Mouse (Mus musculus) left cerebral cortex, postnatal 25 days (tissue): ENCODE measurements at regions not wholly inside any gene's neighbourhood (a gene's known extent, or its start where the extent isn't known, plus 50 kb on each side); places are given as distances from the start of the nearest gene placed in this dataset.

ENCODE experiments used
- DNase-seq, 2 experiments: peaks; one replicate each; pipeline ENCODE4 v3.0.0; 2022; ENCODE audit warnings: low spot score in 2 of 2, mixed read lengths in 1 of 2
- intact Hi-C: fragments of 180-260 bp; cut with DNase I; formaldehyde crosslinking; loops from one replicate; pipeline ENCODE4 v1.15.1; 2025

DNA sequence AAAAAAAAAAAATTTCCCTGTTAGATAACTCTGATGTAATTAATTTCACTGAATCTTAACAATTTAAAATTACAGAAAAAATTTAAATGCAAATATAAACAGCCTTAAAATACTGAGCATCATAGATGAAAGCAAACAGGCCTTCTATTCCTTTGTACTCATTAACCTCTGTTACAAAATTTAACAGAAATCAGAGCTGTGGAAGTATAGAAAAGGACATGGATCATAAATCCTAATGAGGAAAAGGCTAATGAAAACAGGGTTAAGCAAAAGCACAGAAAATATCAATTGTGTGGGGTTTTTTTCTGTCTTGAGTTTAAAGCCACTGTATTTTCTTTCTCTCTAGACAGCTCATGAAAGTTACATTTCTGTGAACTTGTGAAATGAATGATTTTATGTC lies 164.6 kb upstream of the Tmem161b start:
- intact Hi-C loops = loop anchor here (5.0 kb wide), 2 partner anchors 70 to 320 kb away; no protein-coding TSS in a partner anchor
- no peak for DNase-seq

DNA sequence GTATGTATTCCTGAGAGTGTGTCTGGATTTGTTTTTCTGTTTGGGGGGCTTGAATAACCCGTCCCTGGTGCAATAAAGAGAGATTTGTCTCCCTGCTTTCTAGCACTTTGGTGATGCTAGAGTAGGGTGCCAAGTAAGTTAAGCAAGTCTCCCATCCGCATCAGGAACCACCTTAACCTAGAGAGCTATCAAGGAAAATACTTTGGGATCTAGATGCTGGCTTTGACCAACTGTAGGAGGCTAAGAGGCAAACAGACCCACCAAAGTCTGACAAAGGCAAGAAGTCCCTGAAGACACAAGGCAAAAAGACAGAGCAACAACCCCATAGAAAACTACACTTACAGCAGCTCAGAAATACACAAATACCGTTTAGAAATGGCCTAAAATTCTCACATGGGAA lies 163.8 kb upstream of the Tmem161b start:
- peak in 1 of 2 experiments; percentile 37 for DNase-seq
- intact Hi-C loops = loop anchor here (5.0 kb wide), 2 partner anchors 71 to 321 kb away; no protein-coding TSS in a partner anchor

DNA sequence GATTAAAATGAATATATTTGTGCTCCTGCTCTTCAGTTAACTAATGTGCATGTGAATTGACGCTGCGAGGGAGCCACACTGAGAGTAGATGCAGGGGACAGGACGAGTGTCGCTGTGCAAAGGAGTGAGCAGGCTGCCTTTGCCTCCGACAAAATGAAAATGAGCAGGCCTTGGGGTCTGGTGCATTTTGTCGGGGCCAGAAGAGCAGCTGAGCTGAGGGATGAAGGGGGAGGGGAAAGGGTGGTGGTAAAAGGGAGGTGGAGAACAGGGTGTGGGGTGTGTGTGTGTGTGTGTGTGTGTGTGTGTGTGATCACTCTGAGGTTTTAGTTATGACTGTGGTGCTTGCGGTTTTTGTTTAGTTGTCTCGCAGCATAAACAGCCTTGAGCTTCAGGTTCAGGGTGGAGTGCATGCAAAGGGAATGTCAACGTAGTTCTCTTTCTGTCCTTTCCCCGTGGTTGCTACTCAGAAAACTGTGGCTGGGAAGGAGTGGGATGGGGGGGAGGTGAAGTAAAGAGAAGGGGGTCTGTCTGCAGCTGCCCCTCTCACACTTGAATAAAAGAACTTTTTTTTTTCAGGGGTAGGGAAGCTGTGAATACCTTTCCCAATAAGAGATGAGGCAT lies 163.0 kb upstream of the Tmem161b start:
- intact Hi-C loops = loop anchor here (5.0 kb wide), 2 partner anchors 72 to 322 kb away; no protein-coding TSS in a partner anchor
- peak; percentile 66 to 74 for DNase-seq

DNA sequence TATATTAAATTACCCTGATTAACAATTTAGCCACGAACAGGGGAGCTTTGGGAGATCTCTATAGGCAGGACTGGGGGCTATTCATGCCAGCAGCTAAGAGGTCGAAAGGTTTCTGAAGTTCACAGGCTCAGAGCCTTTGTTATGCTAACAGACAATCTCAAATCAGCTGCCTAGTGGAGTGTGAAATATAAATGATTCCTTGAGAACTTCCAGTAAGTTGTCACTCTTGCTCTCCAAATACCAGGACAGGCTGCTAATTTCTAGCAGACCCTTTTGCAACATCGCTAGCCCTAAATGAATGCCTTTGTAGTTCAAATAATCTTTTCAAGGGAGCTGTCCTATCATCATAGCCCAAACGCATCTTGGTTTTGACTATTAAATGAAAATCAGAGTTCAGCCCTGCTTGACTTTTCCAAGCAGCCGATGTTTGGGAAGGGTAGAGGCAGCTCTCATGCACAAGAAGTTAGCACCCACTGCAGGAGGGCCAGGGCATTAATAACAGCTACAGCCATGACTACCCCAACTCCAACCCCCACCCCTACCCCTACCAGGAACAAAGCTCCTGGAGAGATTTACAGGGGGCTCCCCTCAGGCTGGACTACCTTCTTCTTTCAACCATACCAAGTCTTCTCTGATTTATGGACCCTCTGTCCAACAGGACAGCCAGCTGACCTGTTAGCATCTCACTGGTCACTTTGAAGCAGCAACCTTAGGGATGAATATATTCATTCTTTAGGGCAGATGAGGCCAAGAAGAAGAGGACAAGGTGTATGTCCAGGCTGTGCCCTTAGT lies 162.2 kb upstream of the Tmem161b start:
- intact Hi-C loops = loop anchor here (2.0 to 10.0 kb wide), 5 partner anchors 73 to 693 kb away; no protein-coding TSS in a partner anchor

DNA sequence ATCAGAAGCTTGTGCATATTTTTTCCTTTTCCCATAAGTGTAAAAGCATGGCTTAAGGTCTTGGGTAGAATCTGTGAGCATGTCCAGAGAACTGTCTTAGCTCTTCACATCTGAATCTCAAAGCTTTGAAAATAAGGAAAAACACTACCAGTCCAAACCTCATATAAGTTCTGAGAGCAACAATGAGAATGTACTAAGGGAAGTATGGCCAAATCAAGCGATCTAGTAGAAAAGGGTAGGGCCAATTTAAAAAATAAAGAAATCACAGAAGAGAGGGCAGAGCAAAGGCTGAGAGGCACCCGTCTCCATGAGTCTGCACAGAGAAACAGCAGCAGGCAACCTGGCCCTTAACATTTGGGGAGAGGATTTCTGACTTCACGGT lies 161.7 kb upstream of the Tmem161b start:
- intact Hi-C loops = loop anchor here (2.0 to 10.0 kb wide), 3 partner anchors 288 to 692 kb away; no protein-coding TSS in a partner anchor

More for the DNA sequence above, 162.2 kb upstream of the Tmem161b start:
- DNase-seq = peak in 1 of 2 experiments; percentile 24

DNA sequence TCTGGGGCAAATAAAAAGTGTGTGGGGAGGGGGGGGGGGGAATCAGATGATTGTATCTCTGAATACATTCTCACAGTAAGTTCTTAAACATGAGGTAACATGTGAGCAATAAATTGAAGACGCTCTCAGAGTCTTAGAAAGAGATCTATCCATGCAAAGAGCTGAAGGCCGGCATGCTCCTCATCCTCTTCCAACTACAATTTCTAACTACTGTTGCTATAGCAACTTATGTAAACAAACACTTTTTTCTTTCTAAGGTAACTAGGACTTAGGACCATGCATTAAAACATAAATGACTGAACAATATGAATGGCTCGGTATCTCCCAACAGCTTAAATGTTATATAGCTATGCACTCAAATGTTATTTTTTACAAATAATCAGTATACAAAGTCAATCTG lies 161.2 kb upstream of the Tmem161b start:
- no peak for DNase-seq
- intact Hi-C loops = loop anchor here (2.0 to 10.0 kb wide), 3 partner anchors 288 to 692 kb away; no protein-coding TSS in a partner anchor

More for the DNA sequence above, 161.7 kb upstream of the Tmem161b start:
- no peak for DNase-seq

DNA sequence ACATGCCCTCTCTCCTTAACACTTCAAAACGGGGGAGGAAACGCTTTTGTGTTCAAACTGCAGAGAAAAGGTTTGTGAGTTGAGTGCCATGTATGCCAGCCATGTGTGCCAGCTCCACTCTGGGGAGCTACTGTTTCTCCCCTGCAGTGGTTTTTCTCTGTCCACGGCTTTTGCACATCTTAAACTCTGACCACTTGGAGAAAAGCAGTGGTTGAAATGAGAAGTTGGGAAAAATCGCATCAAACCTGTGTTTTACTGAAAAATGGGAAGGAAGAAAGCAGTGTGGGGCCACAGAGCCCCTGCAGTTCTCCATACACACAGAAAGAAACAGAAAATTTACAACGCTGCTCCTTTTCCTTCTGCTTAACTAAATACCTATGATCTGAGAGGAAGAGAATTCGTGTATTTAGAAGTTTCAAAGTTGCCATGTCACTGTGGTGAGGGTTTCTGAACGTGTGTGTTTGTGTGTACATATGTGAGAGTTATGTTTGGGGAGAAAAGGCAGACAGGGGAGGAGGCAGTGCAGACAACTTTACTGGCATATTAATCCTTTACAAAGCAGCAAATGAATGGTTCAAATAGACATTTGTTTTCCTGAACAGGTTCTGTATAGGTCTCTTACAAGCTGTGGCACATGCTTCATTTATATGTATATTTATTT lies 160.1 kb upstream of the Tmem161b start:
- intact Hi-C loops = loop anchor here (2.0 to 10.0 kb wide), 3 partner anchors 287 to 691 kb away; no protein-coding TSS in a partner anchor
- peak in 1 of 2 experiments; percentile 31 for DNase-seq

DNA sequence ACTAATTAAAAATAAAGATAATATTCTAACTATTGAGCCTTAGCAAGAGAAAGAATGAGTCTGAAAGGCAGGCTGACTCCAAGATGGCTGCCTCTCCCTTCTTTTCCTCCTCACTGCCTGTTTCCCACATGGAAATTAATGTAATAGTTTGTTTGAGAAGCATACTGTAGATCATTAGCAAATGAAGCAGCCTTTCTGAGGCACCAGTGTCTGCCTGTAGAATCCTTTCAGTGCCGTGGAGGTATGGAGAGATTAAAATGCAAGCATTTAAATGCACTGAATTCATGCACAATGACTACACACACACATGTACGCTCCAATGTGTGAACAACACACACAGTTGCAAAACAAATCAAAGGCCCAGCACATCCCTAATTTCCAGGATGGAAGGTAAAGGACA lies 159.5 kb upstream of the Tmem161b start:
- intact Hi-C loops = loop anchor here (10.0 kb wide), 1 partner anchor 562 kb away; no protein-coding TSS in a partner anchor
- DNase-seq = peak in 1 of 2 experiments; percentile 34

DNA sequence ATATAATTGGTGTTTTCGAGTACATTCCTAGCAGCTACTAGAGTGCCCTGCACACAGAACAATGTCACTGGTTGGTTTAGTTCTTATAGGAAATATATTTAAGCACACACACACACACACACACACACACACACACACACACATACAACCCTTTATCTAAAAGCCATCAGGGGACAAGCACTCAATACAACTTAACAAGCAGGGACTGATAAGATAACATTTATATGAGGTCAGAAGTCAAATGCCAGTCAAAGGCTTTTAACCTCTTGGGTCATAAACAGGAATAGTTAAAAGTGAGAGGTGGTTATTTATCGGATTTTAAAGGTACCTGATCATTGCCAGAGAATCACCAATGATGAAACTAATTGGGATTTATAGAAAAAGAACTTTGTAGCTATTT lies 158.7 kb upstream of the Tmem161b start:
- DNase-seq = no peak
- intact Hi-C loops = loop anchor here (10.0 kb wide), 1 partner anchor 561 kb away; no protein-coding TSS in a partner anchor

DNA sequence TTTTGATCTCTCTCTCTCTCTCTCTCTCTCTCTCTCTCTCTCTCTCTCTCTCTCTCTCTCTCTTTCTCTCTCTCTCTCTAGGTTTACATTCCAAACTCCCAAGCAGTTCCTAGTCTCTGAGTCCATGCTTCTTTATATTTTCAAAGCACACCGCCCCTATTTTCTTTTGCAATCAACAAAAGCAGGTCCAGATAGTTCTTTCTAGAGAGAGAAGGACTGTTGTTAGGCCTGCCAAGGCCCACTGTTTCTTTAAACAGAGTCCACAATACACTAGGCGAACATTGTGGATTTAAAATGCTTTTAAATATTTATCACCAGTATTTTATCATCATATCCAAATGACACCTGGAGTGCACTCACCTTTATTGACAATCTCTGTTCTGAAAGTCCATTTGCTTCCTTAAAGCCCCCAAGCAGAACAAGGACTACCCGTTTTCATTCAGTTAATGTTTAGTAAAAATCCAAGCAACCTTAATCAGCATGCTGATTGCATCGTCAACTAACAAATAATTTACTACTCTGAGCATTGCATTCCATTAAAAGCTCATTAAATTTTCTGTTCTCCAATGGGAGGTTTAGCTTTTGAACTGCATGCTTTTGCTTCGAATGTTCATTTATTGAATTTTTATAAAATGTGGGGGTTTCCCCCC lies 157.7 kb upstream of the Tmem161b start:
- intact Hi-C loops = loop anchor here (10.0 kb wide), 1 partner anchor 560 kb away; no protein-coding TSS in a partner anchor
- DNase-seq = peak in 1 of 2 experiments; percentile 24

DNA sequence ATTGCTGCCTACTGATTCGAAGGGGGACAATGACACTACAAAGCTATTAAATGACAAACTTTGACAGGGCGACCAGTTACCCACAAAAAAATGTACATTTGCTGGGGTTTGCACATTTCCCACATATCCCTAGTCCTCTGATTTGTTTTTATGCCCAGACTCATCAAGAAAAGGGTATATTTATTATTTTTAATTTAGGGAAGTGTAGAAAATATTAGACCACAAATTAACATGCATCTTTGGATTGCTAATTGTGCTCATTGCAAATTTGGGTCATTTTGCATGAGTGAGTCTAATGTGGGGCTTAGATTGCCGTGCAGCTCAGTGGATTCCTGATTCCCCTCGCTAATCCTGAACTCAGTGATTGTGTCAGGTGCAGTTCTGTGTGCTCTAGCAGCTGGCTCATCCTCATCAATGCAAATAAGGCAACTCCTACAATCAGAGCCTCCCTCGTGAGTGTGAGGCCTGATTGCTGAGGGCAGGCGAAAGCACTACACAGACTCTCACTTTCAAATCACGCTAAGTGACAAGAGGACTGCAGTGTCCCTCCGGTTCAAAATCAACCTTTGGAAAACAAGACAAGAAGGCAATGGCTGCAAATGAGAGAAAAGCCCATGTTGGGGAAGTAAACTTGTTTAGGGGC lies 156.7 kb upstream of the Tmem161b start:
- peak in 1 of 2 experiments; percentile 53 for DNase-seq
- intact Hi-C loops = loop anchor here (5.0 to 10.0 kb wide), 2 partner anchors 157 to 559 kb away; partner anchors contain the start of gene Tmem161b

DNA sequence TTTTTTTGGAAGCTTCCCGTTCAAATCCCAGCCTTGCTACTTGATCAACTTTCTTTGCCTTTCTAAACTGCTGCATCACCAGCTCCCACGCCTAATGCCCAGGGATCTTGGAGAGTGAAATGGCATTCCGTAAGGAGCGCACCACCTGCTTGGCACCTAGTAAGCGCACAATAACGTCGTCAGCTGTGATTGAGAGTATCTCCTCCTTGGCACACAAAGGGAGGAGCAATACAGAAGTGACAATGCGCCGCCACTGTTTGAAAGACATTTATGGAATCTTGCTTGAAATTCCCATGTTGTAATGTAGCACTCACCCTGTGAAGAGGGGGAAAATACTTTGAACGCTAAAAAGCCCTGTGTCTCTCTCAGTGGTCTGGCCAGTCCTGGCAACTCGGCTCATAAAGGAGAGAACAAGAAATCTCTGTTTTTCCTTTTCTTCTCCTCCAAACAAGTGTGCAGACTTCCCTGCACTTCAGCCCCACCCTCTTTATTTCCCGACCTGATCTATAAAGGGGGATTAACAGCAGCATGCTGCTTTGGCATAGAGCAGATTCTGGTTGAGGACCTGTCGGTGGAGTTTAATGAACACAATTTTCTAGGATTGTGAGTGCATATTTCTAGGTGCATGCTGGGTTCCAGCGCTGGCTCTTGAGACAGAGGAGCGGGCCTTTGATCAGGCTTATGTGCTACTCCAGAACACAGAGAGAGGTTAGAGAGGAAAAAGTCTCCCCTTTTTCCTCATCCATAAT lies 155.7 kb upstream of the Tmem161b start:
- intact Hi-C loops = loop anchor here (5.0 to 10.0 kb wide), 2 partner anchors 156 to 558 kb away; partner anchors contain the start of gene Tmem161b
- peak in 1 of 2 experiments; percentile 30 for DNase-seq

DNA sequence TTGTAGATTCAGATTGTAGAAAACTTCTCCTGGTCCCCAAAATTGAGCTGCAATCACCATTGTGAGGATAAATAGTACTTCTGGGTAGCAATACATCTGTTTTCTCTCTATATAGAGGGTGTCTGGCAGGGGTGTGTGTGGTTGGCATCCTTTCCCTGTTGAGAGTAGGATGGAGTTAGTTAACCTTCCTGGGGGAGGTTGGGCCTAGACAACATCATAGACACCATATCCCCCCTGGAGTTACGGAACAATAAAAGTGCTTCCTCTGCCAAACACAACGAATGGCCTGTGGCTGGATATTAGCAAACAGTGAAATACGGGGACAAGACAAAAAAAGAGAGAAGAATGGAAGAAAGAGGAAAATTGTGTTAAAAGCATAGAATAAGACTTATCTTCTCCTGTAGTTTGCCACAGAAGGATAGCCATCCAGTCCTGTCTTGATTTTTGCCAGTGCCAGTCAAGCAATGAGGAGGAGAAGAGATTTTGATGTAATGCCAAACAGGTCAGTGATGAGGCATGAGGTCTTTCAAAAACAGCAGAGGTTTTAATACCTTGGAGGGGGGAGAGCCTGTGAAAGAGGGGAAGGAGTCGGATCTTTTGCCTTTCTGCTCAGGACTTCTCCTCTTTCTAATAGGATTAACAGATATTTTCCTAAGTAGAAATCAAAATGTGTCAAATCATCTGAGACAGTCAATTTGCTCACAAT lies 155.0 kb upstream of the Tmem161b start:
- peak in 1 of 2 experiments; percentile 35 for DNase-seq
- intact Hi-C loops = loop anchor here (5.0 to 10.0 kb wide), 2 partner anchors 155 to 558 kb away; partner anchors contain the start of gene Tmem161b

DNA sequence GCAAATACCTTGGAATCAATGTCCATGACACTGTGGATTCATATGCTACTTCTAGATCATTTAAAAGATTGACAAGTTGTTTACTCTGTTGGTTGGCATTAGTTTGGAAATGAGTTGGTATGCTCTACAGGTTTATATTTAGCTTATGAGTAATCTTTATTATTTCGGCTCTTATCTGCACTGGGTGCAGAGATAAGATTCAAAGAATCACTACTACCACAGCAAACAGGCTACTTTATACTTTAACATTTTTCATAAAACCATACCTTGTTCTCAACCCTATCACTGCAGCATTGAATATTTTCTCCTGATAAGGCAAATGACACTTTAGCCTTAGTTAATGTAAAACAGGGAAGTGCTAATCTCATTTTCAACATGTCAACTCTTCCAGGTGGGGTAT lies 153.7 kb upstream of the Tmem161b start:
- intact Hi-C loops = loop anchor here (5.0 to 10.0 kb wide), 2 partner anchors 154 to 556 kb away; partner anchors contain the start of gene Tmem161b
- DNase-seq = no peak
